Mouse (Mus musculus): ENCODE measurements around the gene Mroh3.
A peak's percentile ranks its signal among the peaks of the same experiment; 100 is the strongest.

Mroh3 gene

GRCm38 (mm10) chr1:136156951-136157350 is 55.7 kb downstream of the Mroh3 start:
- no peak for DNase-seq (ENCODE audit: low read depth, low spot score)

DNA sequence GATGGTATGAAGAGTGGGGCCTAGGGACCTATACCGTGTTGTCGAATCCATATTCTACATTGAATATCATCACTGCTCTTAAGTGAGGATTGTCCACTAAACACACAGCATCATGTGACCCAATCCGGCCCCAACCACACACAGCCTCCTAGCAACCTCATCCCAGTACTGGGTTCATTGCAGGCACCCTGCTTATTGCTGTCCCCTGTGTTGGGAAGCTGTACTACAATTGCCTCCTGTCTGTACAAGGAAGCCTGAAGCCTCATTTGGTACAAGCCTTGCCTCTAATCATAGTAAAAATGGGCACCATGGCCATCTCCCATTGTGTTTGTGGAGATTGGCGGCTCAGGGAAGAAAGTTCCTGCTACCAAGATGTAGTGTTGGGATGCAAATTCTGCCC is 56.3 kb downstream of the Mroh3 start:
- no peak for DNase-seq (ENCODE audit: low read depth, low spot score)

DNA sequence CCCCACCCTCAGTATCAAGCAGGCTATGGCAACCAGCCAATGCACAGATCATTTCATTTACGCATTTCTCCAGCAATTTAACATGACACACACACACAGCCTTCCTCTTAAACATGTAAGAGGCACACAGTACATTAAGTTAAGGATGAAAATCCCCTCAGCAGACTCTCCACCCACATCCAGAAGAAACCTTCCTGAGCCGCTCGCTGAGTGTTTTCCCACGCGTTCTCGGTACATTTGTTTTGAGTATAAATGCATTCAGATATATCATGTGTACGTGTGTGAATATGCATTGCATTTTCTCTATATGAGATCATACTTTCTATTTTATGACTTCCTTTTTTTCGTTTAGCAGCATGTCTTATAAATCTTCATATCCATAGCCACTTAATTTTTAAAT is 61.3 kb downstream of the Mroh3 start:
- DNase-seq (ENCODE audit: low read depth, low spot score) = no peak

GRCm38 (mm10) chr1:136149702-136150101 is 62.9 kb downstream of the Mroh3 start:
- peak; percentile 62 for DNase-seq (ENCODE audit: low read depth, low spot score)

DNA sequence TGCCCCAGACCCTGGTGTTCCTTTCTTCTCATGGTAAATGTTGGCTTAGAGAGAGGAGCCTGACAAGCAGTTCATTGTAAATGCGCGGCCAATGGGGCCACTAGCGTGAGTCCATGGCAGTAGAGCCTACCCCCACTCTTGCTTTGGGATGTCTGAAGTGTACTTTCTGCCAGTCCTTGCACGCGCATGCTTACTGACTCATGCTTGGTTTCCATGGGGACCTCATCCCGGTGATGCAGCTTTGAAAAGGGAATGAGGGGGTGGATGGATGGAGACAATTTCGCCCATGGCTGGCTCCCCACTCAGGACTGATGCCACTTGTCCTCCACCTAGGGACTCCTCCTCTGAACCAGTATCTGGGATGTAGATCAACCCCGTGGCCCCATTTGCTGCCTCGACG is 69.1 kb downstream of the Mroh3 start:
- DNase-seq (ENCODE audit: low read depth, low spot score) = no peak

- no peak for DNase-seq (ENCODE audit: low read depth, low spot score)
Measured at GRCm38 (mm10) chr1:136142336-136142735, 70.3 kb downstream of the Mroh3 start.

GRCm38 (mm10) chr1:136141176-136141950 is 71.3 kb downstream of the Mroh3 start:
- DNase-seq (ENCODE audit: low read depth, low spot score) = no peak

DNA sequence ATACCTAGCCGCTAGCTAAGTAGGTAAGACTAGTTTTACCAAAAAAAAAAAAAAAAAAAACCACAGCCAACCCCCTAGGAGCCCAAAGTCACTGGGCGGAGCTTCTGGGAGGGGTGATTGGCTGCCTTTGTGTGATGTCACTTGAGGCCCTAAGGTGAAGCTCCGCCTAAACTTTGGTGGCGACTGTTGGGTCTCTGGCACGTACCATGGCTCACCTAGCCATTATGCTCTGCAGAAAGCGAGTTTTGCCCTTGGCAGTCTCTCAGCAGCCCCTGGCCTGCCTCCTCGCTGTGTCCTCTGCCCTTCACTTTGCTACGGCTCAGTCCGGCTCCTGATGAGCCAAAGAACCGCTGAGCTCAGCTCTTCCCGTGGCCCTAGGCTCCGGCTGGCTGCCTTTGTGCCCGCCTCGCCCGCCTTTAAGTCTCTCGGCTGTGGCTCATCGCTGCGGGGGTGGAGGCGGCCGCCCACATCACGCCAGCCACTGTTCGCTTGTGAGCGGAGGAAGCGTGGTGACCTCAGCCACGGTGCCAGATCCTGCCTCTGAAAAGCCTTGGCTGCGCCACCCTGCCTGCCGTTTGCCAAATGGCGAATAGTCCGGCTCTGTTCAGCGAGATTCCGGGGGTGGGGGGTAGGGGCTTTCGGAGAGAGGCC is 72.5 kb downstream of the Mroh3 start:
- DNase-seq (ENCODE audit: low read depth, low spot score) = peak; percentile 96

DNA sequence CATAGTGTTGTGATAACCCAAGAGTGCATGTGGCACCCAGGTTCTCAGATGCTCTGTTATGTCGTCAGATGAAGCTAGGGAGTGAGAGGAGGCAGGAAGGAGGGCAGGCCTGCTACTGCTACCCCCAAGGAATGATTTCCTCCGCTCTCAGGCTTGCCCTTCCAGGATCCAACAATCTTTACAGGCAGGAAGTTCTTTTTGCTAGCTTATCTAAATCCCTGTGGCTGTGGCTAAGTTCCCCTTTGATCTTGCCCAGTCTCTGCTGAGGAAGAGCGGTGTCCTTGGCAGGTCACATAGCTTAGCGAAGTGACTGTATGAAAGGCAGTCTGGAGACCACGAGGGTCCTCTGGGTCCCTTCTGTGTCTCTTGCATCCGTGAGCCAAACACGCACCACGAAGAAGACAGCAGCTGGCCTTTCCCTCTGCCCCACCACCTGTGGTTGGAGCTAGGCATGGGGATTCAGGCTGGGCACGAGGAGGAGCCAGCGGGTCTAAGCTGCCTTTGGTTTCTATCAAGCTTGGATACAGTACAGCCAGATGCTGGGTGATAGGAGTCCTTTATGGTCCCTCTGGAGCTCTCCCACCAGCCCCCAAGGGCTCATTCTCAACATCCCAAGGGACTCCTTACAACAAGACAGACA is 74.3 kb downstream of the Mroh3 start:
- DNase-seq (ENCODE audit: low read depth, low spot score) = peak; percentile 31

DNA sequence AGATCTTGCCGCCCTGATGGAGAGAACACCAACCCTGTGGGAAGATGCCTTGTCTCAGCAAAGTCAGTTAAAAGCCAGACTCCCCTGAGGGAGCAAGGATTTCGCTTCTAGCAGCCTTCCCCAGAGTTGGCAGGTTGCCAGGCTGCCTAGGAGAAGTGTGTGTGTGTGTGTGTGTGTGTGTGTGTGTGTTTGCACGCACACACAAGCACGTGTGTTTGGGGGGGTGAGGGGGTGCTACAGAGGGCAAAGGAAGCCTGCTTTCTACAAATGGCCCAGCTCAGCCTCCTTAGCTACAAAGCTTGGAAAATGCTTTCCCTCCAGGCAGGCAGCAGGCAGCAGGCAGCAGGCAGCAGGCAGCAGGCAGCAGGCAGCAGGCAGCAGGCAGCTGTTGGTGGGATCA is 75.1 kb downstream of the Mroh3 start:
- peak; percentile 80 for DNase-seq (ENCODE audit: low read depth, low spot score)

DNA sequence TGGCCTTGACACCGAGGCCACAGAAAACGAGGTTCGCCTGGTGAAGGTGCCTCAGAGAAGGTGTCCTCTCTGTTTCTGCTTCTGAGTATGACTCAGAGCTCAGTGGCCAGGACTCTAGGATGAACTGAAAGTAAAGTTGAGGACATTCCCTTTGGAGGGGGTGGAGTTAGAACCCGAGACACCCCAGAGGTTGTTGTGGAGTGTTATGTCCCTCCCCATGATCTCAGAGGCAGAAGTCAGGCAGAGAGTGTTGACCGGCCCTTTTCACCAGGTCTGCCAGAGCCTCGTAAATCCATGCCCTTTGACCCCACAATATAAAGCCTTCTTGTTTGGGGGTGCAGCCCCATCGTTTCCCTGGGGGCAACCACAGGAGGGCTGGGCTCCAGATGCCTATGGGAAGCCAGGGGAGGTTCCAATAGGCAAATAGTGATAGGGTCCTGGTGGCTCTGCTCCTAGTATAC is 75.5 kb downstream of the Mroh3 start:
- peak; percentile 77 for DNase-seq (ENCODE audit: low read depth, low spot score)

GRCm38 (mm10) chr1:136136547-136136946 is 76.1 kb downstream of the Mroh3 start:
- peak; percentile 66 for DNase-seq (ENCODE audit: low read depth, low spot score)

- DNase-seq (ENCODE audit: low read depth, low spot score) = peak; percentile 75
Measured at GRCm38 (mm10) chr1:136135777-136136444, 76.7 kb downstream of the Mroh3 start.

DNA sequence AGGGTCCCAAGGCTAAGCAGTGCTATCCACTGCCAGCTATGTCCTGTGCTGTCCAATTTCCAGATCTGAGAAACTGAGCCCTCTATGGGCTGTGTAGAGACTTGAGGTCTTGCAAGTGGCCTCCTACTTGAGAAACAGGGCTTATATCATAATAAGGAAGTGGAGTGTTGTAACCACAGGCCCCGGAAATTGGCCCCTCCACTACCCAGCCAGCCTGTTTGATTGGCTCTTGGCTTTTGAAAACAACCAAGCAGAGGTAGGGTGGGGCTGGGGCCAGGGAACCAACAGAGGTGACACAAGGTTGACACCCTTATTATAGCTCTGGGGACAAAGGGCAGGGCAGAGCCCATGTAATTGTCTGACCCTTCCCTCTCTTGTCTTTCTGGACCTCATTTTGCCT is 77.6 kb downstream of the Mroh3 start:
- peak; percentile 94 for DNase-seq (ENCODE audit: low read depth, low spot score)

GRCm38 (mm10) chr1:136134547-136134946 is 78.1 kb downstream of the Mroh3 start:
- DNase-seq (ENCODE audit: low read depth, low spot score) = no peak

DNA sequence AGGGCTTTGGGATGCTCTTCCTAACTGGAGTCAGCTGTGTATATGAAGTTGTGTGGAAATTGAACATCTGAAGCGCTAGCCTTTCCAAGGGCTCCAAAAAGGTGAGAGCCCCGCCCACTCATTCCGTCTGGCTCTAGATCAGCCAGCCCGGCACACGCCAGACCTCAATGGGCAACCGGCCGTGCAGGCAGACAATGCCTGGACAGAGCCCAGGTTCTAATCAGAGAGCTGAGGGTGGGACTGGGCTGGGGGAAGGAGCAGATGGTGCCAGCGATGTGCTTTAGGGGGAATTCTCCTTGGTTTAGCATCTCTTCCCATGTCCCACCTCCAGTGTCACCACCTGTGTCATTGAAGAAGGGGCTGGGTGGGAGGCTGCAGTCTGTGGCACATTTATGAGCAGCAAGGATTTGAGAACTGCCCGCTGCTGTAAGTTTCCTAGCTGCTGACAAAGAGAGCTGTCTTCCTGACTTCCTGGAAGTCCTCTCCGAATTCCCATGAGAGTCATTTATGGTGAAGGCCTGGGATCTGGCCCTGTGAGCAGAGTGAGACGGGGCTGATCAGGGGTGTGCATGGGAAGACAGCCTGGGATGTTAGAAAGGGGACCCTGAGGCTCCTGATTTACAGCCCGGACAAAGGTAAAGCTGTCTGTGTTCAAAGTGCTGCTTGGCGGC is 78.9 kb downstream of the Mroh3 start:
- DNase-seq (ENCODE audit: low read depth, low spot score) = peak; percentile 15

DNA sequence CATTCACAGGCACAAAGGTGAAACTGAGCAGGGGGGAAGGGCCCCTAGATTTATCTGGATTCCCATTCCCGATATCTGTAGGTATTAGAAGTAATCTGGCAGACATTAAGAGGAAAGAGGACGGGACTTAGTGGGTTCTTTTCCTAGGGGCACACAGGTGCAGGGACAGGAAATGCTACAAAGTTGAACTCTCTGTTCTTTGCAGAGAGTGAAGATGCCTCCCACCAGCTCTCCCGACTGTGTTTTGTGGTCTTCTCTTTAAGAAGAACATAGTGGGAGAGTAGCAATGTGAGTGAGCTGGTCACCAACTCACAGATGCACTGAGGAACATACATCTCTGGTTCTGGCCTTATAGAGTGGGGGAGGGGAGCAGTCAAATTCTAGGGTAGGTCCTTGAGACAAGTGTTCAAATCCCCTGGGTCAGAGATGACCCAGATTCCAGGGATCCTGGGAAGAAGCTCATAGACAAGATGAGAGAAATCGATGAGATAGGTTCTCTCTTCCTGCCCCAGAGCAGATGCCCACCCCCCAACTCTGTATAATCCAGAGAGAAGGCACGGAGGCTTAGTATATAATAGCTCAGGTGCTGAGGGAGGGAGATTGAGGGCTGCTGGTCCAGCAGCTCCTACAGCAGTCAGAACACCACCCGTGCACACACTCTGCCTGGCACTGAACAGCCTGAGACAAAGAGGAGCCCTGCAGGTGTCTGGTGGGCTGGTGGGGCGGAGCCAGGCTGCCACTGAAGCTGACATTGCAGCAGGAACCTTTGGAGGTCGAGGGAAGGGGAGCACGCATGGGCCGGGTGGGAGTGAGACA is 80.0 kb downstream of the Mroh3 start:
- peak; percentile 65 for DNase-seq (ENCODE audit: low read depth, low spot score)

Measured in A20 (cell line).